Mouse (Mus musculus) midbrain, embryonic 12.5 days (tissue): Measurements from ENCODE around the gene Lgals3bp. TPM values are rescaled to one million over a fixed set of nuclear protein-coding genes. Genes with fewer than 3 reads are reported as not detected.

Source experiments
- ATAC-seq: fragments of 200-750 bp; cut with Nextera tagmentation; 2 replicates; pipeline ENCODE4 v1.8.0; 2017; ENCODE audit warnings: low read depth, moderate TSS enrichment, moderate library complexity; ENCODE audit not compliant: low FRiP score
- H3K27ac ChIP-seq: fragments of 300-500 bp; sonication (generic); replicated peaks from 2 replicates; pipeline ENCODE4 v1.5.1; 2016; ENCODE audit warnings: mild to moderate bottlenecking
- H3K27me3 ChIP-seq: fragments of 300-500 bp; sonication (generic); 2 replicates; pipeline ENCODE4 v1.6.1; 2016; ENCODE audit warnings: mild to moderate bottlenecking
- H3K36me3 ChIP-seq: fragments of 300-500 bp; sonication (generic); 2 replicates; pipeline ENCODE4 v1.6.1; 2016
- H3K4me1 ChIP-seq: fragments of 300-500 bp; sonication (generic); 2 replicates; pipeline ENCODE4 v1.6.1; 2016
- H3K4me2 ChIP-seq: fragments of 300-500 bp; sonication (generic); replicated peaks from 2 replicates; pipeline ENCODE4 v1.6.1; 2016; ENCODE audit warnings: mild to moderate bottlenecking, moderate library complexity
- H3K4me3 ChIP-seq: fragments of 300-500 bp; sonication (generic); 2 replicates; pipeline ENCODE4 v1.5.1; 2016; ENCODE audit warnings: mild to moderate bottlenecking
- H3K9ac ChIP-seq: fragments of 300-500 bp; sonication (generic); replicated peaks from 2 replicates; pipeline ENCODE4 v1.6.1; 2016; ENCODE audit warnings: mild to moderate bottlenecking, moderate library complexity
- H3K9me3 ChIP-seq: fragments of 300-500 bp; sonication (generic); 2 replicates; pipeline ENCODE4 v1.6.1; 2016; ENCODE audit warnings: mild to moderate bottlenecking
- WGBS: fragments of 180-500 bp; shearing (Covaris S2); methylation state at CpG from one replicate; pipeline ENCODE4 v1.1.7; 2016; 5-methylcytosine and 5-hydroxymethylcytosine counted together
- polyA plus RNA-seq: library from polyadenylated mRNA; unstranded; fragments of >200 nt; fragmentation: Nextera tagmentation; extraction: Ambion mirVana; gene quantifications from 2 replicates; pipeline ENCODE4 v1.2.1, GENCODE M21; 2016

Lgals3bp gene
- polyA plus RNA-seq, 1 experiment from 2014 or later, result 1.7 TPM

- no peak overlapping the region for H3K9ac ChIP-seq
- no peaks in the 10 kb centered on the region for H3K36me3 ChIP-seq
- no peak overlapping the region for H3K27ac ChIP-seq
- H3K4me2 ChIP-seq, result no peak overlapping the region
- 77% methylated on average over 16 of the region's 16 CpGs for WGBS
- H3K9me3 ChIP-seq, result no peaks in the 10 kb centered on the region
- peaks cover 31% of the 10 kb centered on the region for H3K4me1 ChIP-seq
- no peak for ATAC-seq
- no peak overlapping the region for H3K4me3 ChIP-seq
- H3K27me3 ChIP-seq, result peaks cover 34% of the 10 kb centered on the region; the same call in 1 of the 2 replicates
Measured at GRCm38 (mm10) chr11:118431100-118431948, 29.4 kb upstream of the Lgals3bp start.

- H3K27ac ChIP-seq, result no peak overlapping the region
- no peak overlapping the region; the same call in 1 of the 2 replicates for H3K9ac ChIP-seq
- ATAC-seq, result no peak
- no peak overlapping the region for H3K4me2 ChIP-seq
- 67% methylated on average over 4 of the region's 4 CpGs for WGBS
- H3K4me3 ChIP-seq, result no peak overlapping the region
- H3K36me3 ChIP-seq, result no peaks in the 10 kb centered on the region
- H3K9me3 ChIP-seq, result no peaks in the 10 kb centered on the region
- peaks cover 28% of the 10 kb centered on the region for H3K4me1 ChIP-seq
- peaks cover 38% of the 10 kb centered on the region; the same call in 1 of the 2 replicates for H3K27me3 ChIP-seq
Measured at GRCm38 (mm10) chr11:118430291-118430885, 28.5 kb upstream of the Lgals3bp start.

- no peaks in the 10 kb centered on the region for H3K9me3 ChIP-seq
- no peak overlapping the region for H3K4me3 ChIP-seq
- peaks cover 29% of the 10 kb centered on the region for H3K4me1 ChIP-seq
- no peak overlapping the region for H3K27ac ChIP-seq
- no peak overlapping the region for H3K9ac ChIP-seq
- H3K4me2 ChIP-seq, result peak overlapping the region; percentile 38; the same call in 1 of the 2 replicates
- ATAC-seq, result no peak
- H3K27me3 ChIP-seq, result peaks cover 41% of the 10 kb centered on the region
- H3K36me3 ChIP-seq, result no peaks in the 10 kb centered on the region
- WGBS, result 59% methylated on average over 8 of the region's 8 CpGs
Measured at GRCm38 (mm10) chr11:118428944-118429709, 27.2 kb upstream of the Lgals3bp start.

- Histone ChIP-seq H3K9me3 (no peaks in the 10 kb centered on the region), H3K4me1 (peaks cover 29% of the 10 kb centered on the region), H3K4me2 (peak overlapping the region; percentile 38), H3K27ac (no peak overlapping the region), H3K36me3 (no peaks in the 10 kb centered on the region), H3K27me3 (peaks cover 46% of the 10 kb centered on the region), H3K9ac (no peak overlapping the region), H3K4me3 (peak overlapping the region; percentile 14; the same call in 1 of the 2 replicates)
- WGBS, result 8% methylated on average over 11 of the region's 11 CpGs
- ATAC-seq, result no peak
Measured at GRCm38 (mm10) chr11:118428460-118428868, 26.6 kb upstream of the Lgals3bp start.

GRCm38 (mm10) chr11:118427986-118428385 is 26.1 kb upstream of the Lgals3bp start, which contains the start of gene C1qtnf1:
Gene C1qtnf1 (plus strand): TSS chr11:118428203.
- WGBS, result 4% methylated on average over 8 of the region's 8 CpGs
- Histone ChIP-seq H3K4me3 (peak within 1 kb of the TSS; percentile 14; the same call in 1 of the 2 replicates), H3K4me1 (peaks cover 28% of the 10 kb centered on the region), H3K4me2 (peak within 1 kb of the TSS; percentile 38), H3K9me3 (no peaks in the 10 kb centered on the region), H3K27me3 (peaks cover 46% of the 10 kb centered on the region), H3K36me3 (no peaks in the 10 kb centered on the region), H3K27ac (no peak within 1 kb of the TSS), H3K9ac (no peak within 1 kb of the TSS)
- no peak for ATAC-seq

- H3K27me3 ChIP-seq, result peaks cover 46% of the 10 kb centered on the region
- H3K9me3 ChIP-seq, result no peaks in the 10 kb centered on the region
- whole genome bisulfite sequencing, result 56% methylated on average over 3 of the region's 3 CpGs
- H3K9ac ChIP-seq, result no peak overlapping the region
- no peak overlapping the region for H3K4me3 ChIP-seq
- H3K4me1 ChIP-seq, result peaks cover 29% of the 10 kb centered on the region
- H3K36me3 ChIP-seq, result no peaks in the 10 kb centered on the region
- no peak for ATAC-seq
- no peak overlapping the region for H3K27ac ChIP-seq
- H3K4me2 ChIP-seq, result no peak overlapping the region
Measured at GRCm38 (mm10) chr11:118427266-118427779, 25.4 kb upstream of the Lgals3bp start.

GRCm38 (mm10) chr11:118426765-118427164 is 24.9 kb upstream of the Lgals3bp start:
- Histone ChIP-seq H3K9me3 (no peaks in the 10 kb centered on the region), H3K4me2 (no peak overlapping the region), H3K27ac (no peak overlapping the region), H3K36me3 (no peaks in the 10 kb centered on the region), H3K4me3 (no peak overlapping the region), H3K9ac (no peak overlapping the region), H3K27me3 (peaks cover 46% of the 10 kb centered on the region), H3K4me1 (peaks cover 29% of the 10 kb centered on the region)
- ATAC-seq, result no peak
- 72% methylated on average over 5 of the region's 5 CpGs for WGBS

- H3K27me3 ChIP-seq, result peaks cover 41% of the 10 kb centered on the region
- no peak overlapping the region for H3K27ac ChIP-seq
- no peaks in the 10 kb centered on the region for H3K9me3 ChIP-seq
- no peaks in the 10 kb centered on the region for H3K36me3 ChIP-seq
- H3K4me3 ChIP-seq, result no peak overlapping the region
- 68% methylated on average over 13 of the region's 13 CpGs for WGBS
- H3K4me2 ChIP-seq, result no peak overlapping the region
- H3K4me1 ChIP-seq, result peaks cover 31% of the 10 kb centered on the region
- no peak overlapping the region for H3K9ac ChIP-seq
- ATAC-seq, result no peak
Measured at GRCm38 (mm10) chr11:118424621-118425335, 22.9 kb upstream of the Lgals3bp start.

GRCm38 (mm10) chr11:118423266-118423971 is 21.5 kb upstream of the Lgals3bp start:
- H3K4me1 ChIP-seq, result peaks cover 31% of the 10 kb centered on the region
- H3K27ac ChIP-seq, result no peak overlapping the region
- no peaks in the 10 kb centered on the region for H3K9me3 ChIP-seq
- H3K4me2 ChIP-seq, result peak overlapping the region; percentile 27; the same call in 1 of the 2 replicates
- peak overlapping the region; percentile 32; the same call in 1 of the 2 replicates for H3K9ac ChIP-seq
- peaks cover 32% of the 10 kb centered on the region for H3K27me3 ChIP-seq
- no peak for ATAC-seq
- H3K36me3 ChIP-seq, result no peaks in the 10 kb centered on the region
- 8% methylated on average over 18 of the region's 18 CpGs for whole genome bisulfite sequencing
- H3K4me3 ChIP-seq, result no peak overlapping the region

- no peak for ATAC-seq
- H3K4me1 ChIP-seq, result peaks cover 41% of the 10 kb centered on the region
- 81% methylated on average over 7 of the region's 7 CpGs for WGBS
- no peak overlapping the region for H3K27ac ChIP-seq
- H3K4me2 ChIP-seq, result no peak overlapping the region
- peaks cover 7% of the 10 kb centered on the region for H3K27me3 ChIP-seq
- no peak overlapping the region for H3K9ac ChIP-seq
- no peaks in the 10 kb centered on the region for H3K9me3 ChIP-seq
- peaks cover 9% of the 10 kb centered on the region; the same call in 1 of the 2 replicates for H3K36me3 ChIP-seq
- no peak overlapping the region for H3K4me3 ChIP-seq
Measured at GRCm38 (mm10) chr11:118420261-118420660, 18.4 kb upstream of the Lgals3bp start.
